Mouse (Mus musculus): ENCODE measurements around the gene Zfp422.

DNA sequence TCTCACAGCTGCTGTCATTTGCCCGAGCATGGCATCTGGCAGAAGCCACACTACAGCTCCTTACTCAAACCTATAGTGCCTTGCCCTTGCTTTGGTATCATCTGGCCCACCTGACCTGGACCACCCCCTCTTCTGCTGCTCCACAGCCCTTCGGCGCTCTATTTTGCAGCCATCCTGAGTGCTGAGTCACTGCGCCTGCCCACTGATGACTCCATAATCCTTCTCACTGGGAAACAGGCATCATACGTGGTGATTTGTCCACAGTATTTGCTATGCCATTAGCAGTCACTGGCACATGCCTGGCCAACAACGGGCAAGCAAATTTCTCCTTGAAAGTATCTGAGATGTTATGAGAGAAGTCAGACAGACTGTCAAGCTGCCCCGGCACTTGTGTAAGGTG is 21.0 kb upstream of the Zfp422 start:
- no peak for TF ChIP-seq CTCF (conservative IDR thresholded peaks at IDR 0.05 in 1 of 2, IDR thresholded peaks at IDR 0.05 in 1 of 2; ENCODE audit: low read depth in 2 of 2, low read length in 2 of 2)
- TF ChIP-seq USF1 (IDR thresholded peaks at IDR 0.05; ENCODE audit: low read depth, low read length): no peak
- TF ChIP-seq POLR2AphosphoS2 (IDR thresholded peaks at IDR 0.05; ENCODE audit: low read depth, low read length): no peak
- no peak for TF ChIP-seq ZC3H11A (IDR thresholded peaks at IDR 0.05; ENCODE audit: low read depth, low read length)
- no peak for TF ChIP-seq TCF12 (IDR thresholded peaks at IDR 0.05; ENCODE audit: low read depth, low read length)
- no peak for TF ChIP-seq MXI1 (IDR thresholded peaks at IDR 0.05; ENCODE audit: low read depth, low read length)
- no peak for TF ChIP-seq POLR2A (IDR thresholded peaks at IDR 0.05; ENCODE audit: low read depth, low read length)
- no peak for TF ChIP-seq EP300 (IDR thresholded peaks at IDR 0.05; ENCODE audit: low read length)
- no peak for TF ChIP-seq E2F4 (IDR thresholded peaks at IDR 0.05; ENCODE audit: insufficient replicate concordance, low read depth, low read length)
- no peak for TF ChIP-seq ETS1 (conservative IDR thresholded peaks at IDR 0.05; ENCODE audit: low read depth, low read length)

All from CH12.LX (cell line).